Mouse (Mus musculus) embryo, embryonic 10 days (tissue): ENCODE results near the gene Pdk4.

Experiments
- DNase-seq: peaks from one replicate; pipeline ENCODE4 v3.0.0-alpha.2; 2015; ENCODE audit warnings: low spot score

The Pdk4 gene

DNA sequence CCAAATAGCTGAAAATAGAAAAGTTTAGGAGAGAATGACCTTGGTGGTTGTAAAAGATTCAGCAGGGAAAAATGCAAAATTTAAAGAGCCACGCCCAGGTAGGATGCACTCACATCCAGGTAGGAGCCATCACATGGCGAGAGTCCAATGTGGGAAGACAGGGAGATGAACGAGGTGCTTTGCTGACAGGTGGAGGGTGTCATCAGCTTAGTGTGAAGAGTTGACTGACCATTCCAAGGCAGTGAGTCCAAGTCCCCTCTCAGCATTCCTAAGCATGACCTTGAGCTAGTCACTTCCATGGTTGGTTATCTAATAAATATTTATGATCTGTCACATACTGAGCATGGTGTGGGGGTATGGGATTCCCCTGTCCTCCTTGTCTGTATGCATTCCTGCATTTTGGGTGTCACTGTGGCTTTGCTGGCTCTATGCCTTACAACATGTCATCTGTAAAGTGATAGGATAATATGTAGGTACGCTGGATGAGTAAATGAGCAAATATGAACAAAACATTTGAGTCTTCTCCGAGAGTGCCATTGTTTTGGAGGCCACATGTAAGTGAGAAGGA, 51.7 kb downstream of the Pdk4 start:
- no peak for DNase-seq

DNA sequence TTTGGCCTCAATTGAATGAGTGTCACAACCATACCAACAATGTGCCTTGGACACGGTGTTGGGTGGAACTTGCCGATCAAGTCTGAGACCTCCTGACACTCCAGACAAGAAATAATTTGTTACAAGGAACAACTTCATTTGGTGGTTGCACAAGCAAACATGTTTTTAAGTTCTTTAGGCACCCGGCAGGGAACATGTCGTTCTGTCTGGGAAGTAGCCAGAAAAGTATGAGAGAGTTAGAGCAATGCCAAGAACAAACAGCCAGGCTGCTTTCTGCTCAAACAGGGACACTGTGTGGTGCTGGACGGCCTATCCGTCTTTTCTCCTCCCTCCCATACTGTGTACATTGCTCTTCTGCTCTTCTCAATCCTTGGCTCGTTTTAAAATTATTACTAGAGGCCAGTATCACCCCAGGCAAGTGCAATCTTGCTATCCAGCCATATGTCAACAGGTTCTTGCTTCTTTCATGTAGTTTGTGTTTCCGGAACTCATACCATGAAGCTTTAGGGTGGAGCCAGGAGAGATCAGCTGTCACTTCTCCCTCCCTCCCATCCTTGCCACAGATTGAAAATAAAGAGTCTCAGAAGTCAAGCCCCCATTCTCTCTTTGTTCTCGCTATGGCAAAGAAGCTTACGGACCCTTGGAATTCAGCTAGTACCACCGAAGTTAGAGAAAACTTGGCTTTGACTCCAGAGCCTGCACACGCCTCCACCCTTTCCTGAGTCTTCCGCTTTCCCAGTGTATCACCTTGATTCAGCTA, 52.8 kb downstream of the Pdk4 start:
- no peak for DNase-seq

- DNase-seq, result peak; percentile 70
These were observed 53.6 kb downstream of the Pdk4 start for GRCm38 (mm10) chr6:5442316-5443085.

GRCm38 (mm10) chr6:5441221-5441620, 54.9 kb downstream of the Pdk4 start:
- no peak for DNase-seq

DNA sequence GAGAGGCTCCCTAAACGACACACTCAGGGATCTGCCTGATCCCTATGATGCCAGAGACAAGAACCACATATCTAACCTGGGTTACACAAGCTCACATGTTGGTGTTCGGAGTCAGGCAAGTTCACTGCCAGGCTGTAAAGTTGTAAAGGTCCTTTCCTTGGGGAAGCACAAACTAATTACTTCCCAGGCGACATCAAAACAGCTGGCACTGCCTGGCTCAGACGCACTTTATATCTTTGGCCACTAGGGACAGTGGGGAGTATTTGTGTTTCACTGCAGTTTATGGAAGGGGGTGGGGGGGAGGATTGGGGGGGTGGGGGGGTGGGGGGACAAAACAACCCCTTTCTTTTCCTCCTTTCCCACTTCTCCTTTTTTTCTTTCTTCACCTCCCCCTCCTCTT, 58.4 kb downstream of the Pdk4 start:
- peak; percentile 62 for DNase-seq

GRCm38 (mm10) chr6:5433887-5434286, 62.2 kb downstream of the Pdk4 start:
- no peak for DNase-seq
